Mouse (Mus musculus) T-cell, adult 2 months (primary cell): ENCODE results near the gene Olfr1362.

Source experiments
- DNase-seq: peaks from one replicate; pipeline ENCODE4 v3.0.0; 2022; ENCODE audit warnings: low spot score

The Olfr1362 gene

GRCm38 (mm10) chr13:21613922-21614321 is at the start of gene Olfr1362:
Gene Olfr1362, minus strand, starts transcription at chr13:21614022.
- no peak for DNase-seq

DNA sequence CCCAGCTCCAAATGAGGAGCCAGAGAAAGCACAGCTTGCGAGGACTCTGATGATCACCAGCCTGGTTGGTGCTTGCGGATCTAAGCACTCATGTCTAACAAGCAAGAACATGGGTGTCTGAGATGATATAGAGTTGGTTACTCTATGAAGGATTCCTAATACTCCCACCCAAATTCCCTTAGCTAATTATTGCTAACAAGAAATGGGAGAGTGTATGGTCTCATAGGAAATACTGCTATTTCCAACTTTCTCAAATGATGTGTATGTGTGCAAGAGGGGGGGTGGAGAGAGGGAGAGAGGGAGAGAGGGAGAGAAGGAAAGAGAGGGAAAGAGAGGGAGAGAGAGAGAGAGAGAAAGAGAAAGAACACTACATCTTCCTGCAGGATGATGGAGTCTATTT is 49.5 kb upstream of the Olfr1362 start, which contains the start of gene Olfr1361:
Gene Olfr1361, minus strand, starts transcription at position 101 of the 400 bp plus-strand sequence.
- no peak for DNase-seq

- no peak for DNase-seq
Measured at GRCm38 (mm10) chr13:21642418-21642817, 28.6 kb upstream of the Olfr1362 start, which contains the start of gene Olfr11. Gene Olfr11, minus strand, starts transcription at chr13:21642518.

DNA sequence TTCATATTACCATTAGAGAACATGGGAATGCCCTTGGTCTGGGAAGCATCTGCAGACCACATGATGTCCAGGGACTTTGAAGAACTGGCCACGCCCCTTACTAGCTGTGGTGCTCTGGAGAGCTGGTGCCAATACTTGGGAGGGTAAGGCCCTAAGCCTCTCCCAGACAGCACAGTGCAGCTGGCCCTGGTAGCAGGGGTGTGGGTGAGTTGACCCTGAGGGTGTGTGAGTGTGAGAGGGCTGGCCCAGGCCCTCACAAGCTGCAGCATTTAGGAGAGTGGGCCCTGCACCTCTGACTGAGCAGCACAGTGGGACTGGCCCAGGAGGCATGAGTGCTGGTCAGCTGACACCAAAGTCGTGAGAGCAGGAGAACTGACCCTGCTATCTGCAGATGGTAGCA is 22.2 kb downstream of the Olfr1362 start:
- no peak for DNase-seq

DNA sequence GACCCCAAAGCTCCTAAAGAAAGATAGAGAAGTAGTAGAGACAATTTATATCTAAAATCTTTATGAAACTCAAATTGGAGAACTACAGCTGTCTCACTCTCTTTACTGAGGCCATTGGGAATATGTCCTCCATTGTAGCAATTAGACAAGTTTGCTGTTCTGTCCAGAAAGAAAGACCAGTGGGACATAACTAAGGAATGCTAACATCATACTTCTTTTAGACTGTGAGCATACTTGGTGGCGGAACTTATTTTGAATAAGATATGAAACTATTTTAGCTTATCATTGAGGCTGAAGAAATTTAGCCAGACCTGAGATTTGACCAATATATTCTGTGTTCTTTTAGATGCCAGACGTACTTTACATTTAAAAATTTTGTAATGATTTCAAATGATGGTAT is 32.2 kb downstream of the Olfr1362 start, which contains the start of gene Olfr1364:
Gene Olfr1364, minus strand, starts transcription at position 101 of the 400 bp plus-strand sequence.
- DNase-seq, result no peak
